Mouse (Mus musculus): ENCODE data around the gene Kcnh2.

DNA sequence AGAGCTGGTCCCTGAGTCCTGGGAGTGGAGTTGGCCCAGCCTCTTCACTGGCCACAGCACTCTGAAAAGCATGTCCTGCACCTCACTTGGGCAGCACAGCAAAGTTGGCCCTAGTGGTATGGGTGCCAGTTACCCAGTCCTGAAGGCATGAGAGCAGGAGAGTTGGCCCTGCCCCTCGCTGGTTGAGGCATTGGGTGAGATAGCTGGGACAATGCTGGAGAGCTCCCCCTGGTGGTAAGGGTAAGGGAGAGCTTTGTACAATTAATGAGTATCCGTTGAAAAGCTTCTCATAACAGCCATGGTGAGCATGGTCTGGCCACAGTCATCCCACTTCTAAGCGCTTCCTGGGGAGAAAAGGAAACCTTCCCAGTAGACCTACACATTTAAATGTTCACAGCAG, 48.2 kb downstream of the Kcnh2 start:
- TF ChIP-seq CTCF (IDR thresholded peaks at IDR 0.05; ENCODE audit: borderline replicate concordance, insufficient read depth, low read length), result peak; percentile 23; the same call in 1 of the 2 replicates
- no peak for TF ChIP-seq POLR2A (IDR thresholded peaks at IDR 0.05; ENCODE audit: low read depth, low read length)
